Mouse (Mus musculus) cerebellum, postnatal 25 days (tissue): ENCODE measurements around the gene Slx1b.
A peak's percentile ranks its signal among the peaks of the same experiment; 100 is the strongest.

Experiments
- DNase-seq, 2 experiments: peaks; one replicate each; pipeline ENCODE4 v3.0.0; 2021; ENCODE audit warnings: mixed read lengths in 2 of 2

The Slx1b gene

GRCm38 (mm10) chr7:126676631-126677220, 18.9 kb downstream of the Slx1b start:
- DNase-seq, result no peak

GRCm38 (mm10) chr7:126676207-126676606, 19.4 kb downstream of the Slx1b start, which contains the start of gene Sult1a1:
TSS of gene Sult1a1 (minus strand) at chr7:126676432.
- DNase-seq, result no peak

GRCm38 (mm10) chr7:126675104-126675503, 20.5 kb downstream of the Slx1b start:
- DNase-seq, result no peak

GRCm38 (mm10) chr7:126672111-126672510, 23.5 kb downstream of the Slx1b start:
- no peak for DNase-seq

- DNase-seq, result no peak
These were observed 25.4 kb downstream of the Slx1b start for GRCm38 (mm10) chr7:126670152-126670551.

GRCm38 (mm10) chr7:126668452-126668851, 27.1 kb downstream of the Slx1b start:
- no peak for DNase-seq

- no peak for DNase-seq
These were observed 28.0 kb downstream of the Slx1b start for GRCm38 (mm10) chr7:126667495-126668090.

GRCm38 (mm10) chr7:126665269-126665668, 30.3 kb downstream of the Slx1b start:
- no peak for DNase-seq

- no peak for DNase-seq
These were observed 31.9 kb downstream of the Slx1b start for GRCm38 (mm10) chr7:126663646-126664045.

GRCm38 (mm10) chr7:126659771-126660170, 35.8 kb downstream of the Slx1b start:
- DNase-seq, result no peak

- no peak for DNase-seq
These were observed 38.1 kb downstream of the Slx1b start for GRCm38 (mm10) chr7:126657522-126657921.

GRCm38 (mm10) chr7:126655695-126656094, 39.9 kb downstream of the Slx1b start:
- no peak for DNase-seq

- no peak for DNase-seq
These were observed 41.6 kb downstream of the Slx1b start for GRCm38 (mm10) chr7:126653991-126654390.

- no peak for DNase-seq
These were observed 44.7 kb downstream of the Slx1b start for GRCm38 (mm10) chr7:126650852-126651251.

GRCm38 (mm10) chr7:126649231-126650051, 46.1 kb downstream of the Slx1b start, which contains the start of gene Sgf29:
TSS of gene Sgf29 (plus strand) at chr7:126649309.
- peak; percentile 97 for DNase-seq

GRCm38 (mm10) chr7:126648486-126648885, 47.1 kb downstream of the Slx1b start:
- peak in 1 of 2 experiments; percentile 22 for DNase-seq

- DNase-seq, result no peak
These were observed 49.9 kb downstream of the Slx1b start for GRCm38 (mm10) chr7:126645708-126646107.

- no peak for DNase-seq
These were observed 50.7 kb downstream of the Slx1b start for GRCm38 (mm10) chr7:126644914-126645313.

GRCm38 (mm10) chr7:126644345-126644744, 51.2 kb downstream of the Slx1b start:
- DNase-seq, result no peak

- DNase-seq, result peak; percentile 33 to 58
These were observed 52.4 kb downstream of the Slx1b start for GRCm38 (mm10) chr7:126643244-126643617.

GRCm38 (mm10) chr7:126642545-126643243, 52.9 kb downstream of the Slx1b start:
- no peak for DNase-seq
